Mouse (Mus musculus) embryo, embryonic 10.5 days (tissue): Measurements from ENCODE around the gene Orc2.

ENCODE experiments used
- DNase-seq: peaks from one replicate; pipeline ENCODE4 v3.0.0-alpha.2; 2015; ENCODE audit warnings: low spot score

Orc2 gene

DNA sequence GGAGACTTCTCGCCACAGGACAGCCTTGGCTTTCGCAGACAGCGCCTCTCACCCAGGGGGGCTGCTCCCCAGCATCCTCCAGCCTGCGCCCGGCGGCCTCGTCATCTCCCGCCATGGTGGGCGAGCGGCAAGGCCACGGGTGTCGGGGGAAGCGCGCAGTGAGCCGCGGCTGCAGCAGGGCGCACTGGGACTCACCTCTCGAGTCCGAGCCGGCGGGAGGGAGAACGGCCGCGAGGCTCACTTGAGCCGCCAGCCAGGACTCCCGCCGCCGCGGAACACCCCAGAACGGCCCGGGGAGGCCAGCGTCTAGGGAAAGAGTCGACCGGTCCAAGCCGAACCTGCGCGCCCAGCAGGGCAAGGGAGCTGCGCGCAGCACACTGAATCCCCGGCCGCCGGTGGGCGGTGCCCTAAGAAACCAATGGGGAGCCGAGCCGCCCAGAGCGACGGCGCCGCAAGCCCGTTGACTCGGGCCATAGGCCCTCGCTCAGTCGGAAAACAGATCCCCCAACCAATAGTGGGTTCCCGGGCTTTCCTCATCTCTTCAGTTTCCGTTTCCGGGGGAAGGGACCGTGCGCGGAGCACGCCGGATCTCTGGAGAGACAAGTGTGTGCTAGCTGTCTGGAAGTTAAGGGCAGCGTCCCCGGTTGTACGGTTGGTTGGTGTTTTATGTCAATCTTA lies at the start of gene Orc2:
Gene Orc2 (minus strand): TSS at position 533 of the 678 bp plus-strand sequence.
- peak; percentile 96 for DNase-seq

DNA sequence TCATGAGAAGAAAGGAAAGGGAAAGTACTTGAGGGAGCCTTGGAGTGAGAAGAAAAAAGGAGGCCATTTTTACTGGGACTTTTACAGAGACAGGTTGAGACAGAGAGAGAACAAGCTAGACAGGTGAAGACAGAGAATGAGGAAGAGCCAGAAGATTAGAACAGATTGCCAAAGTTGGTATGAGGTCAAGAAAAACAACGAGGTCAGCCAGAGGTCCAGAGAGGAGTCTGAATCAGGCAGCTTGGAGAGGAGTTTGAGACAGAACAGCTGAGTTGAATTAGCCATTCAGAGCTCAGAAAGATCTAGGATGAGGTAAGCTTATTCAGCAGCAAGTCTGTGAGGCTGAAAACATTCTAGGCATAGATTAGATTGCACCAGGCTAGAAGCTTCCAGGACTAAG lies 36.5 kb upstream of the Orc2 start:
- no peak for DNase-seq

DNA sequence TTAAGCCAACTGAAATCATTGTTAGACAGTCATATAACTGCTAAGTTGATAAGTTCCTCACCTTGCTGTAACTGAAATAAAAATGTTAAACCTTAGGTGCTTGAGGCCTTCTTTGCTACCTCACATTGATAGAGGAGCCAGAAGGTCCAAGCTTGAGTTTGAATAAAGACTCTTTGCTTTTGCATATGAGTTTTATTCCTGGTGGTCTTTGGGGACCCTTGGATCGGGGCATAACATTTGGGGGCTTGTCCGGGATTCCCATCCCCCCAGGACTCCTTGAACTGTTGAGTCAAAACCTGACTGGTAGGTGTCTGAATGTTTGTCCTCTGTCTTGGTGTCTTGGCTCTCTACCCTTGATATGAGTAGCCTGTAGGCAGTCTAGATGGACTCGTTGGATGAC lies 2.3 kb upstream of the Orc2 start:
- no peak for DNase-seq

DNA sequence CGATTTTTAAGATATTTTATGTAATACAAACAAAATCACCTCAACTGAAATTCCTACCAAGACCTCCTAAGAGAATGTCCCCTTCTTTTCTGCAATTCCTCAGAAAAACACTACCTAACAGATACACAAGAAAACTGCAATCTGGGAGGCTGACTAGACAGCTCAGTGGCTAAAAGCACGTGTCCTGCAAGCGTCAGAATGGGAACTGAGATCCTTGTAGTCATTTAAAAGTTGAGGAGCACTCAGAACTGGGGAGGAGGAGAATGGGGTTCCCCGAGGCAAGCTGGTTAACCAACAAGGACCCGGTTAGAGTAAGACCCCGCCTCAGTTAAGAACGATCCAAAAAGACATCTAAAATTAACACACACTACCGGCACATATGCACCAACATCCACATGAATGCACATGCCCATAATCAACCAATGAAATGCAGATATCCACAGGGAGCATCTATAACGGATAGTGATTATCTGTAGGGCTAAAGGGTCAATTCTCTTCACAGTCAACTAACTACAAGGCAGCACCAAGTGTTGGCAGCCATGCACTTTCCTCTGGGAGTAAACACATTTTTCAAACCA lies 1.0 kb downstream of the Orc2 start:
- peak; percentile 22 for DNase-seq

DNA sequence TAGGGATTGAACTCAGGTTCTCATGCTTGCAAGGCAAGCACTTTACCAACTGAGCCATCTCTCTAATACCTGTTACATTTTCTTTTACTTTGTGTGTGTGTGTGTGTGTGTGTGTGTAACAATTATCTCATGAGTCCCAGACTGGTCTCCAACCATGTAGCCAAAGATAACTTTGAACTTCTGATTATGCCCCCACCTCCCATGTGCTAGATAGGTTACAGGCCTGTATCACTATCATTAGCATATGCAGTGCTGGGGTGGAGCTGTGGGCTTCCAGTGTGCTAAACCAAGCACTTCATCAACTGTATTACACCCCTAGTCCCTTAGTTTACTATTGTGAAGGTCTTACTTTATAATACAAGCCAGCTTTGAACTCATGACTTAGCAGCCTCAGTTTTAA lies 1.8 kb downstream of the Orc2 start:
- peak; percentile 3 for DNase-seq

DNA sequence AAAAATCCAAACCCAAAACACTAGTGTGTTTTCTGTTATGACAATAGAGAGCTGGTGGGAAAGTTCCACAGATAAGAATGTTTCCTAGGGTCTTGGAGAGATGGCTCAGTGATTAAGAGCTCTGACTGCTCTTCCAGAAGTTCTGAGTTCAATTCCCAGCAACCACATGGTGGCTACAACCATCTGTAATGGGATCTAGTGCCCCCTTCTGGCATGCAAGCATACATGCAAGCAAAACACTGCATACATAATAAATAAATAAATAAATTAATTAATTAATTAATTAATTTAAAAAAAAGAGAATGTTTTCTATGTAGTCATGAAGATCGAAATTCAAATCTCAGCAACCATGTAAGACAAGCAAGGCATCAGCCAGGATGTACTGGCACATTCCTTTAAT lies 6.2 kb downstream of the Orc2 start:
- no peak for DNase-seq

DNA sequence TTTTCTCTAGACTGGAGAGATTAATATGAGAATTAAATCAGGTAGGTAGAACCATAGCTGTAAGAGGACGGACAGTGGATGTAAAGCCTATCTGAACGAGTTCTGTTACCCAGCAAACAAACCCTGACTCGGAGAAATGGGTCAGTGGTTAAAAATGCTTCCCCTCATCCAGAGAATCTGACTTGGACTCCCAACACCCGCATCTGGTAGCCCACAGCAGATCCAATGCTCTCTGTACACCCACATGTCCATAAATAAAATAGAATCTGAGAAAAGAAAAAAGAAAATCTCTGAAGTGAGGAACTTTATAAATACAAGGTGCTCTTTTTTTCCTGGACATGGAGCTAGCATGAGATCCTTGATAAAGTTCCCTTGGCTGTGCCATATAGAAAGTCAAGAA lies 7.2 kb downstream of the Orc2 start:
- no peak for DNase-seq

DNA sequence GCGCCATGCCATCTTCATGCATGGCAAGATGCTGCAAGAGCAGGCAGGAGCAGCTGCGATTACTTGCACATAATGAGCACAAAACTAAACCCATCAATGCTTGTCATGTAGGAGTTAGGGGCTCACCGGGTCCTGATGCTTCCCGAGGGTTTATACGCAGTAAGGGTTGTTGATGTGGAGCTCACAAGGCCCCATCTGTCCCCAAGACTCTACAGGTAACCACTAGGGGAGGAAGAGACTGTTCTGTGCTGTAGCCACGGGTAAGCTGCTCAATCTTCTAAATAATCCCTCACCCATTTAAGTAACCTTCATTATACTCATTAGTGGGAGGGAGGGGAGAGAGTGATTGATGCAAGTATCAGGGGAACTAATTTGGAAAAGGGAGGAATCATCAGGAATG lies 9.3 kb downstream of the Orc2 start:
- no peak for DNase-seq

DNA sequence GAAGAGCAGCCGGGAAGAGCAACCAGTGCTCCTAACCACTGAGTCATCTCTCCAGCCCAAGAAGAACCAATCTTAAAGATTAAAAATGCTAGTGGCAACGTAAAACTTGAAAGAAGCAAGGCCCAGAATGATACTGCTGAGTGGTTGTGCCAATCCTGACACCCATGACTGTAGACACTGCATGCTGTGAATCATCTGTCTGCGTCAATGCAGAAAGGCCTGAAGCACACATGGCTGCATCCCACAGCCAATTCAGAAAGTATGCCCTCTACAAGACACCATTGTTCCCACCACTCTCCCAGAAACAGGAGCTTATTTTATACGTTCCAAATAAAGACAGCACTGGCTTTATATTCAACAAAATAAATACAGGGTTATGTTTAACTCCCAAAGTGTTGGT lies 22.3 kb downstream of the Orc2 start:
- DNase-seq: no peak

DNA sequence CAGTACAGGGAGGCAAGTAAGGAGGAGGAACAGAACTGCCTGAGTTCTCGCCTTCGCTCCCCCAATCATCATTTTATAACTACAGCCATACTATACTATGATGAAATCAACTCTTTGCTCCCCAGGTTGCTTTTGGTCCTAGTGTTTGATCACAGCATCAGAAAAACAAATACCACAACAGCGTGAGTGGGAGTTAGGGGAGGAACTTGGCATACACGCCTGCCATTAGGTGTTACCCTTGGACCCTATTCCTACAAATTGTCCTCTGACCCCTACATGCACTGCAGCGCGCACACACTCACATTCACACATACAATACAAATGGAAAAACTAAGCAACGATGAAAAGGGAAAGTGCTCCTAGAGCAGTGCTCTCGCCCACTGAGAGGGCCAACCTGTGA lies 29.2 kb downstream of the Orc2 start:
- DNase-seq: no peak

DNA sequence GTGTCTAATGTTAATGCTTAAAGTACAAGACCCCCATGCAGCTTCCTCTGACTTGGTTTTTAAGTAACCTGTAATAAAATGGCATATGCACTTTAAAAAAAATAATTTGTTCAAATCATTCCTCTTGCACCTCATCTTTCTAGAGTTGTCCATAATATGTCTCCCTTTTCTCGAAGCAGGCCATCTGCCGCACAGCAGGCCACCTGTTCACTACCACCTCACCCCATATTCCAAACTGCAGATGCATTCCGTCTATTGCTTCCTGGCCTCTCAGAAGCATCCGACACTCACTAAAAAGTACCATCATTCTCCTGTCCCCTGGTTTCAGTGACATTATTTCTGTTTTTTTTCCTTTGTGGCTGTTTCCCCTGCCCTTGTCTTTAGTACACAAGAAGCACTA lies 39.3 kb downstream of the Orc2 start:
- no peak for DNase-seq

DNA sequence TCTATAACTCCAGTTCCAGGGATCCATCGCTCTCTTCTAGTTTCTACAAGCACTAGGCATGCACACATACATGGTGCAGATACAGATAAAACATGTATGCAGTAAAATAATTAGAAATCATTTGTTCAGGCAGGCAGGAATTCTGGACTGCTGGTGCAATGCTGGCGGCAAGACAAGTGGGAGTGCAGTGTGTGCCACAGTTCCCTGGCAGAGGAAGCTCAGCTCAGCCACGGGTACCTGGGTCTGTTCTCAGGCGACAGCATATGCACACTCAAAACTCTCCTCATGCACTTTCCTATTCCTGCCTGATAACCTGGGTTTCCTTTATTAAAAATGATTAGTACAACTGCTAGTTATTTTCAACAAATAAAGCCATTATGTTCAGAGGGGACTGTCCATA lies 39.9 kb downstream of the Orc2 start:
- no peak for DNase-seq

DNA sequence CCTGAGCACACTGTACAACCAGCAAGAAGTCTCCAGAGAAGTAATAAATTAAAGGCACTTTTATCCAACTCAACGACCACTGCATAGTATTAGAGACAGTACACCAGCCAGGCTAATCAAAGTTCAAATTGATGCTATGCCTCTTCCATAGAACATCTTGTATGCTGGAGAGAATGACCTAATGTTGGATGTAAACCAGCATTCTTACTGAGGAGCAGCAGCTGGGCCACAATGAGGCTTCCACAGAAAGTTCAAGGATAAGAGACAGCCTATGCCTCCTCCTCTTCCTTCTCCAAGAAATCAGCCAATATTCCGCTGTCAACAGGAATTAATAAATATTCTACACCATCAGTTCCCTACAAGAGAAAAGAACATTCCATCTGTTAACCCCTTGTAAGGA lies 41.0 kb downstream of the Orc2 start:
- DNase-seq: no peak

DNA sequence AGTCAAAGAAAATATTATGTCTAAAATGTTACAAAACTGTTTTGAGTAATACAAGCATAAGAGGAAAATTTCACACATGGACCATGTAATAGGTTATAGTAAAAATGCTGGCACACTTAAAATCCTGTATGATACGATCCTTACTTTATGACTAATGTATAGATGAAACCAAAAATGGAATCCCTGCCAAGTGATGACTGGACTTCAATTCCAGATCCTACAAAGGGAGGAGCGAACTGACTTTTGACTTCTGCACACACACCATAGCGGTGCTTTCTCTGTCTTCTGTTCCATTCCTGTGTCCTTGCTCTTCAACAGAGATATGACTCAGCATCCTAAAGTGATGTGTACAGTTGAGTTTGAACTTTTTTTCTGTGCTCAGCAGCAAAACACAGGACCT lies 44.3 kb downstream of the Orc2 start:
- DNase-seq: no peak

DNA sequence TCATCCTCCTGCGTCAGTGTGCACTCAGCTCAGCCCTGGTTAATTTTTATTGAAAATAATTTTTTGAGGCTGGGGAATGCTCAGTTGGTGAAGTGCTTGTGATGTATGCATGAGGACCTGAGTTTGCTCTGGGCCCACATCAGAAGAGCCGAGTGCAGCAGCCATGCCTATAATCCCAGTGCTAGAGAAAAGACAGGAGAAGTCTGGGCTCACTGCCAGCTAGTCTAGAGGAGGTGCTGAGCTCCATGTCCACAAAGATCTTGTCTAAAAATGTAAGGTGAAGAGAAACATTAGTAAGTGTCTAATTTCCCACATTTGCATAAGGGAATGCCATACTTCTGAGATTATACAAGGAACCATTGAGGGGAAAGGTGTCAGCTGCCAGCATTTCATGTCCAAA lies 46.0 kb downstream of the Orc2 start:
- no peak for DNase-seq

DNA sequence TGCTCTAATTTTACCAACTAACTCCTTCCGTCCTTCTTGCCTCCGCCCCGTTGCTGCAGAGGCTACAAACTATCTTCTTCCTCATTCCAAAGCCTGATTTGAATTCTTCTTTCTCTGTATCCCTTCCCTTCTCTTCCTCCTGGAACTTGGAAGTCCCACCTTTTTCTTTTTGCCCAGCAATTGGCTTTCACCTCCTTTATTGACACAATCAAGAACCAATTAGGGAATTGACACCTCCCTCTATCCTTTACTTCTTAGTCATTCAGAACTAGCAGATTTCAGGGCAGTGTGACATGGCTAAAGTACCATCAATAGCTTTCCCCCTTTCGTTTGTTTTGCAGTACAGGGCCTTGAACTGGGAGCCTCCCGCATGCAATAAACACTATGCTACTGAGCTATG lies 46.7 kb downstream of the Orc2 start:
- no peak for DNase-seq

DNA sequence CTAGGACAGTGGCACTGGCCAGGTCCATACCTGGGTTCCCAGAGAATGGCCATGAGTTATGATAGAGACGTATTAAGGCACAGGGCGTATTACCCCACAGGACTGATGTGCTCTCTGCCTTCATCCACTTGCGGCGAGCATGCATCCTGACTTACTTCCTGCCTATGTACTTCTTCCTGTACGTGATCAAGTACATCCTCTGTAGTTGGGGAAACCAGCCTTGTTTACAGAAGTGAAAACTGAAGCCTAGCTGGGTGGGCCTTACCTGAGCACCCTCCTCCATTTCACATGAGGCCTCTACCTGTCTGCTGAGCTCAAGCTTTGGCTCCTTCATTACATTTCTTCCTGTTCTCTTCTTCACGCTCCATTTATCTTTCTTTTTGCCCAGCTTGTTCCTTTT lies 50.6 kb downstream of the Orc2 start:
- no peak for DNase-seq

DNA sequence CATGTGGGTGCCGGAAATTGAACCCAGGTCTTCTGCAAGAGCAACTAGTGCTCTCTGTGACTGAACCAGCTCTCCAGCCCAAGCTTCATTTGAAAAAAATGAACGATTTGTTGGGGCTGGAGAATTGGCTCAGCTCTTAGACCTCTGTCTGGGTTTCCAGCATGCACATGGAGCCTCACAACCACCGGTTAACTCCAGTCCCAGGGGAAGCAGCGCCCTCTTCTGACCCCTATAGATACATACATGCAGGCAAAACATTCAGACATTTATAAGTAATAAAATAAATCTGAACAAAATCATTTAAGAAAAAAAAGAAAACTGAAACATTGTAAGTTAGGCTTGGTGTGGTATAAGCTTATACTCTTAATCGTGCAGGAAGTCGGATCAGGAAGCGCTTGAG lies 56.5 kb downstream of the Orc2 start:
- no peak for DNase-seq

DNA sequence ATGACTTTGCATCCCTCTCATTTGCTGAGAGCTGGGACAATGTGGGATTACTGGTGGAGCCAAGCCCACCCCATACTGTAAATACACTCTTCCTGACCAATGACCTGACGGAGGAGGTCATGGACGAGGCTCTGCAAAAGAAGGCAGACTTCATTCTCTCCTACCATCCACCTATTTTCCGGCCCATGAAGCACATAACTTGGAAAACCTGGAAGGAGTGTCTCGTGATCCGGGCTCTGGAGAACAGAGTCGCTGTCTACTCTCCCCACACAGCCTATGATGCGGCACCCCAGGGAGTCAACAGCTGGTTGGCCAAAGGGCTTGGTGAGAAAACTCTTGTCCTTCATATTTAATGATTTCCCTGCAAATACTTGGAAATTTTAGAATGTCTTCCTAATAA lies 57.1 kb downstream of the Orc2 start:
- no peak for DNase-seq

DNA sequence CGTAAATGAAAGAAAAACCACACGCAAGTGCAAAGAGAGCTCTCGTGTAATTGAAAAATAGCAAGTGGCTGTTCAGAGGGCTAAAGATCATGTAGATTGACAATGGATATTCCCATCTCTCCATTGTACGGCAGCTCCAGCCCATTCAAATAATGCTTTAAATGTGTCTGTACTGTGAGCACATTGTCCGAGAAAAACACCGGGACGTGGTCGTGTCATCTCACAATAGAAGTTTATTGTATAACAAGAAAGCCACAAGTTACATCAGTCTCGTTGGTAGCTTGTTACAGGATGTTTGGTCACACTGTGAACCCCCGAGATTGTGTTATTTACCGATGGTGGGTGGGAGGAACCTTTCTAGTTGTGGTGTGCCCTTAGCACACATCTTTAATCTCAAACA lies 59.0 kb downstream of the Orc2 start:
- DNase-seq: no peak

DNA sequence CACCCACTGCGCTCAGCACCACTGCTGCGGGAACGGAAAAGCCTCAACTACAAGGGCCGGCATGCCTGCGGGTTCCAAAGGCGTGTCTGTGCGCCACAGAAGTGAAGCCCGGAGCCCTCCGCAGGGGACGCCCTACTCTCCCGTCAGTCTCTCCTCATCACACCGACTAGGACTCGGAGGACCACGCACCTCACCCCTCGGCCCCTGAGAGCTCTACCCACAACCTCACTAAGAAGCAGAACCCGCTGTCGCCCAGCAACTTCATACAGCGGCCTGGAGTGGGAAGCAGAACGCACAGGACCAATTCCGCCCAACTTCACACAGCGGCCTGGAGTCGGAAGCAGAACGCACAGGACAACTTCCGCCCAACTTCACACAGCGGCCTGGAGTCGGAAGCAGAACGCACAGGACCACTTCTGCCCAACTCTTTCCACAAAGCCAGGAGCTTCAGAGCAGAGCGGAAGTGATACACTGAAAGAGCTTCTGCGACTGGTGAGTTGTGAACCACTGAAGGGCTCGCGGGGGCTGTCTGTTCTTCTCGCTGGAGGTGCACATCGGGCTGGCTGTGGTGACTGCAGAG lies 59.7 kb downstream of the Orc2 start, which contains the start of the genes Nif3l1 and Ppil3:
Gene Nif3l1 (plus strand): TSS at position 9 of the 580 bp plus-strand sequence.
Gene Ppil3 (minus strand): TSS at position 344 of the 580 bp plus-strand sequence.
- DNase-seq: peak; percentile 91

DNA sequence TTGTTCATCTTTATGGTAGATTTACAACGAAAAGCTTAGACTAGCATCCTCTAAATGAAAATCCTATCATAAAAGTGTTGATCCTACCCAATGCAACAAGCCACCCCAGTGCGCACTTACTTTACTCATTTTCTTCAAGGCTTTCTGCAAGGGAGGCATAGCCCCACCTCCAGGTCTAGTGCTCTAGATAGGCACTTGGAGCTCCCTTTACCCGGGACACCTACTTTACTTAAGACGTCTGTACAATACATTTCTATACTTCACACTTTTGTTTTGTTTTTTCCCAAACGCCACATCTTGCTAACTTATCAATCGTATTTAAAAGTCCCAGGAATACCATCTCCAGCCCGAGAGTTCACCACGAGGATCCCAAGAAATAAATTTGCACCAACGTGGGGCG lies 60.2 kb downstream of the Orc2 start:
- DNase-seq: peak; percentile 31

DNA sequence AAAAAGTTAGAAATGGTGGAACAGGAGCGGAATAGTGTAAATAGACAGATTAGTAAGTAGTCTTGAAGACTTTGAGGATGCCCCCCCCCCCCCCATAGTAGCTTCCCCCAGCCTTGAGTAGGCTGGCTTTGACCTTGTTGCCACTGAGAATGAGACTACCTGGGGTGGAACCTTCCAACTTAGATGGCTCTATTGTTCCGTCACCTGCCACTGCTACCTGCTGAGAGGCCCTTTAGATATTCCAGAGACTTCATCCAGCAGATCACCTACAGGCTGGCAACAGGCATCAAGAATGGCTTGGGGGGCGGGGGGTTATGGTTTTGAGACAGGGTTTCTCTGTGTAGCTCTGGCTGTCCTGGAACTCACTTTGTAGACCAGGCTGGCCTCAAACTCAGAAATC lies 80.4 kb downstream of the Orc2 start:
- DNase-seq: no peak
